Mouse (Mus musculus): ENCODE measurements at regions not wholly inside any gene's neighbourhood (a gene's known extent, or its start where the extent isn't known, plus 50 kb on each side); places are given as distances from the start of the nearest gene placed in this dataset.

DNA sequence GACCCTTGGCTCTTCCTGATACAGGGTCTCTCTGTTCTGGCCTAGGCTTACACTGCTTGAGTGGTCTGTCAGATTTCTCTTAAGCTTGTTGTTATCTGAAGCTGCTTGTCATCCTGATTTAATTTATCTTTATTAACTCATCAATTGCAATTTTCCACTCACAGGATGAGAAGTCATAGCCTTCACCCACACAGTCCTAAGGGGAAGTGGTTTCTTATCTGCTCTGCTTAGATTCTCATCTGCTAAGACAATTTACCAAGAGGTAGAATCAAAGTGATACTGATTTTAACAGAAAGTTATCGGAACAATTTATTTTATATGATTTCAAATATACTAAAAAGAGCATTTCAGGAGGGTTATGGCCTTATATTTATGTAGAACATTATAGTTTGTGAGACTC lies 249.4 kb downstream of the Mex3b start:
- TF ChIP-seq CTCF (IDR thresholded peaks at IDR 0.05; ENCODE audit: control insufficient read depth, insufficient read depth, insufficient read length): no peak
- no peak for TF ChIP-seq MYOD1 (IDR thresholded peaks at IDR 0.05; ENCODE audit: control insufficient read depth, insufficient read length, low read depth)
- no peak for TF ChIP-seq USF1 (IDR thresholded peaks at IDR 0.05; ENCODE audit: low read depth)
- no peak for TF ChIP-seq MYOG (IDR thresholded peaks at IDR 0.05; ENCODE audit: control insufficient read depth, extremely low read depth, insufficient read length)
- TF ChIP-seq MAX (IDR thresholded peaks at IDR 0.05): no peak
- TF ChIP-seq CEBPB (IDR thresholded peaks at IDR 0.05; ENCODE audit: low read depth): no peak
- TF ChIP-seq FOSL1 (IDR thresholded peaks at IDR 0.05; ENCODE audit: insufficient read depth, low read length, poor library complexity, severe bottlenecking): no peak

All from C2C12 (cell line).